Mouse (Mus musculus) gastrocnemius, adult 8-10 months (tissue): ENCODE results near the gene Nr3c2. TPM values are rescaled to one million over a fixed set of nuclear protein-coding genes. Genes with fewer than 3 reads are reported as not detected.

Experiments used
- DNase-seq, 2 experiments: peaks; one replicate each; pipeline ENCODE4 v3.0.0; 2022; ENCODE audit warnings: low spot score in 2 of 2
- total RNA-seq, 4 experiments: library from RNA; stranded (reverse); gene quantifications; 2 replicates each; pipeline ENCODE4 v1.2.4; 2022

Nr3c2 gene
- total RNA-seq, 4 experiments from 2014 or later = 12.7 to 14.8 (median 13.1) TPM

DNA sequence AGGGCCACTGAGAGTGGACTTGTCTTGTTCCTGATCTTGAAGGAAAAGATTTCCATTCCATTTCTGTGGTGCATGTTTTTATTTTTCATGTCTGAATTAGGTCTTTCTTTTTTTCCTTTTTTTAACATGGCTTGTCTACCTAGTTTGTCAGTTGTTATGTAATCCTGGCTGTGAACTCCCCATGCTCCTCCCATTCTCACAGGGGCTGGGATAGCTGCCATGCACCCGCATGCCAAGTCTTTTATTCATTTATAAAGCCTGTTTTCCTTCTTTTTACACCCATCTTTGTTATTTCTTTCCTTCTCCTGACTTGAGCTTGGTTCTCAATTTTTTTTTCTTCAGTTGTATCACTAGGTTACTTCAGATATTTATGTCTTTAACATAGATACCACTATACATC lies 337.5 kb downstream of the Nr3c2 start:
- DNase-seq = peak in 1 of 2 experiments; percentile 40

GRCm38 (mm10) chr8:77239462-77239861 lies 340.2 kb downstream of the Nr3c2 start:
- no peak for DNase-seq

DNA sequence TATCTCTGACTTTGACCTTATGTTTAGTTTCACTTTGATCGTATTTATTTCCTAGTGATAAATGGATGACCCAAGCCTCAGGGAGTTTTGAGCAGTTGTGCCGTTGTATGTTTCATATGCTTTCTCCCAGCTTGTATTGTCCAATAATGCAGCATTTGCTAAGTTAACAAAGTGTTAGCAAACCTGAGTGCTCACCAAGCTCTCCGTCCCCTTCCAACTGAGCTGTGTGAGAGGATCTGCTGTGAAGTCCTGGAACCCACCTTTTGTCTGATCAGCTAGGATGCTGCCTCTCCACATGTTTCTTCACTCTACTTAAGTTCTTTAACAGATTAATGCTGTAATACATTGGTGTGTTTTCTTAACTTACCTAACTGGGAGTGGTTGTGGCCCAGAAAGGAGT lies 342.1 kb downstream of the Nr3c2 start:
- no peak for DNase-seq

DNA sequence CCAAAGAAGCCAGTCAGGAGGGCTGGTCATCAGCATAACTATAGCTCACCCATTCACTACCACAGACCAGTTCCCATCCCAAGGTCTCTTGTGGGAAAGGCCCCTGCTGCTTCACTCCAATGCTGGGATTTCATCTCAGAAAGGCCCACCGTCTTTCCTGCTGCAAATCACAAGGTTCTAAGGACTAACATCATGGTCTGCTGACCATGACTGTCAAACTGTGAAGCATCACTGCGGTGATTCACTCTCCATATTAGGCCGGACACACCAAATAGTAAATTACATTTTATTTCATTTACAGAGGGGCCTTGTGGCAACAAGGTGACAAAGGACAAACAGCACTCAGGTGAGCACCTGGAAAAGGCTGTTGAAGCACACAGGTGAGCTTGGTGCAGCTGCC lies 350.9 kb downstream of the Nr3c2 start:
- no peak for DNase-seq

- no peak for DNase-seq
These were observed 351.9 kb downstream of the Nr3c2 start for GRCm38 (mm10) chr8:77251134-77251533.

GRCm38 (mm10) chr8:77254466-77254865 lies 355.2 kb downstream of the Nr3c2 start:
- DNase-seq = no peak

DNA sequence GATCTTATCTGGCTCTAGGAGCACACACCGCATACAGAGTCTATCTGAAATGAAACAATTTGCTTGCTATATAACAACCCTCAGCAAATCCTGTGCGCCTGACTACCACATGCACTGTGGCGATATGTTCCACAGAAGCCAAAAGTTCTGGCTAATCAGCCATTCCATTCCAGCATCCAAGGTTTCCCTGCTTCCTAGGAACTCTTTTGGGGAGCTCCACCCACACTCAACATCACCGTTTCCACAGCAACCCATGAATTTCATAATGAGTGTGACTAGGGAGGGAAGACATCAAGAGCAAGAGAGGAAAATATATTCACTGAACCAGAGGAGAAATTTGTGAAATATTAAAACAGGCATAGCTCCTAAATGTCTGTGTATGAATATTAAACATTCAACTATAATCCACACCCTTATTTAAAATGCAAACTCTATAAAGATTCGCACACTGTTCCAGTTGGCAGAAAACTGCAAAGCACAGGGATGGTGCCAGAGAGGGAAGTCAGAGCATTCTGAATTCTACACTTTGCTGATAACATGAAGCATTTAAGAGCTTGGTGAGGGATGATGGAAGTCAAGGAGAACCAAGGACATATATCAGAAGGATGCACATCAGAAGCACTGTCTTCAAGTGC lies 357.3 kb downstream of the Nr3c2 start:
- DNase-seq = no peak

DNA sequence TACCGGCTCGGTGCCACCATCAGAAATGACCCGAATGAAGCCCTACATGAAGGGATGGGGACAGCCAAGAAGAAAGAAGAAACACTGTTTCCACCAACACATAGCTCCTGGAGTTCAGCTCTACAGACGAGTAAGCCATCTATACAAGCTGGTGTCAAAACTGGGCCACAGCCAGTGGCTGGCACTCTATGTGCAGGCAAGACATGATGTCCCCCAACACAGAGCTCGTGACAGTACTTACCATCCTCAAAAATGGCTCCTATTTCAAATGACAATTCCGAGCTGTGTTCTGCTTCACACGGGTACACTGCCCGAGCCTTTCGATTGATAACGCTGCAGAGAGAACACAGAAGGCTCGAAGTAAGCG lies 357.8 kb downstream of the Nr3c2 start:
- DNase-seq = no peak

DNA sequence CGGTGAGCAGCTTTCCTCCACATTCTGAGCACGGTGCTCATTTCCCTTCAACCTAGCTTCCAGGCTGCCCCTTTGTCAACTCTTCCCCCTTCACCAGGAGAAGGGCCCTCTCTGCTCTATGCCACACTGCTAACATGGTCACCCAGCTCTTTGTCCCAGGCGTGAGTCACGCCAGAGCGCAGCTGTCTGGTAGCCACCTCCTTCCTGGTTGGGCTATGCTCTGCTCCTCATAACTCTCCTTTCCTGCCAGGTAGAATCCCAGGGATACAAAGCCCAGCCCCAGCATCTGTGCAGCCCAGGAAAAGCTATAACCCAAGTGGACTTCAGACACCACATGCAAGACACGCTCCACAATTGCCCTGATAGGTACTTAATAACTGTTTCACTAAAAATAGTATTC lies 362.0 kb downstream of the Nr3c2 start:
- no peak for DNase-seq

GRCm38 (mm10) chr8:77262216-77263009 lies 363.2 kb downstream of the Nr3c2 start:
- no peak for DNase-seq

DNA sequence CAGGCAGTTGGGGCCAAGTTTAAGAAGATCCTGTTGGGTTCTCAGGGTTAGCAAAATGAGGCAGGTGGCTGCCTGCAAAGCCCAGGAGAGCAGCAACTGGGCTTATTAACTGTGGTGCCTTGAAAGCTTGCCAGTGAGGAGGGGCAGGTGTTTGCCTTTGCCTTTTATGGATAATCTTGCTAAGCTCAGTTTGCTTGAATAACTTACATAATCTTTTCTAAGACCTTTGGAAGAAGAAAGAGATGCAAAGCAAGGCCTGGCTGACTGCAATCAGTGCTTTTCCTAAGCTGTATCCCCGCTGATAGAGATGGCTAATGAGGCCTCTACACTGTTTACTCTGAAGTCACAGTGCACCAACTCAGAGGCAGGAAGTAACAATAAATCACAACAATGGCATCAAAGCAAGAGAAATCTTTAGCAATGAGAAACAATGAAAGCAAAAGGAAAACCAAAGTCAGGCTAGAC lies 368.7 kb downstream of the Nr3c2 start:
- DNase-seq = peak in 1 of 2 experiments; percentile 5

GRCm38 (mm10) chr8:77272136-77272535 lies 372.9 kb downstream of the Nr3c2 start:
- DNase-seq = no peak

GRCm38 (mm10) chr8:77275571-77275970 lies 376.3 kb downstream of the Nr3c2 start:
- no peak for DNase-seq

- peak; percentile 15 to 28 for DNase-seq
These were observed 377.6 kb downstream of the Nr3c2 start for GRCm38 (mm10) chr8:77276827-77277226.

GRCm38 (mm10) chr8:77278246-77278645 lies 379.0 kb downstream of the Nr3c2 start:
- no peak for DNase-seq

DNA sequence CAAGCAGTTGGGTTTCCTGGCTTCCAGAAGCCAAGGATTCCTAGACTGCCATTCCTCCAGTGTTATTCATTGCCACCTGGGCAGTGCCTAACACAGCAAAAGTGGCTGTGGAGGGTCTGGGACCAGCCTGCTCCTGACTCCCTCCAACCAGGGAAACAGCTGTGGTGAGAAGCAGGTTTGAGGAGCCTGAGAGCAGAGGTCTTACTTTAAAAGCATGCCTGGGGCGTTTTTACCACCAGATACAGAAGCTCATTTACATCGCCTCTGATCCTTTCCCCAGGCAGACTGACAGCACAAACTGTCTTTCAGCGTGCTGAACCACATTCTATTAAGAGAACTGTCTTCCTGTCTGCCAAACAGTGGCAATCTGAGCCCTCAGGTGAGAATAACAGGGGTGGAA lies 380.7 kb downstream of the Nr3c2 start:
- DNase-seq = no peak

- no peak for DNase-seq
These were observed 383.5 kb downstream of the Nr3c2 start for GRCm38 (mm10) chr8:77282605-77283236.

GRCm38 (mm10) chr8:77284473-77284872 lies 385.2 kb downstream of the Nr3c2 start:
- DNase-seq = no peak

DNA sequence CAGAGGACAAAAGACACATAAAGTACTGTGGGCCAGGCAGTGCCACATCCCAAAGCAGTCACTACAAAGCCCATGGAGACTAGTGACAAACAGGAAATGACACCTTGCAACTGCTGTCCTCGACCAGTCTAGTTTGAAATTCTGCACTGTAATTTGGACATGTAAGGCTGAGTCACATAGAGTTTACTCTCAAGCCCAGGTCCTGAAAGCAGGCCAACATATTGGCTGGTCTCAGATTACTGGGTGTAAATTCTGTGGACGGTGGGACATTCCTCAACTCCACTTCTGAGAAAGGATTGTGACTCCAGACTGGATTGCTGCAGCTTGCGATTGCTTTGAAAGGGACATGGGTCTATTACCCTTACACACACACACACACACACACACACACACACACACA lies 388.8 kb downstream of the Nr3c2 start:
- no peak for DNase-seq

GRCm38 (mm10) chr8:77288492-77288891 lies 389.2 kb downstream of the Nr3c2 start:
- no peak for DNase-seq

DNA sequence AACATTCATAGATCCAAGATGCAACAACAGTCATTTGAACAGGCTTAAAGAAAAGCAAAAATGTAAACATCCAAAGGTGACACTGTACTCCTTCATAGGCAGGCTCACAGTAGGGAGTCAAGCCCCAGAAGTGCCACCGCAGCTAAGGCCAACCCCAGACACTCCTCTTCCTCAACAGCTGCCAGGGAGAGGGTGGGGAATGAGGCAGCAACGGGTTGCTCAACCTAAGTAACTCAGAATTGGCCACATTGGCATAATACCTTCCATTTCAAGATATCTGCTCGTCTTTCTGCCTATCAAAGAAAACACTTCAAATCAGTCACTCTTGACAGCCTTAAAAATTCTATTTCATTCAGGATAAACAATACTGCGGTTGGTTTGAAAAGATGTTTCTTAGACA lies 392.9 kb downstream of the Nr3c2 start:
- no peak for DNase-seq

- no peak for DNase-seq
These were observed 393.4 kb downstream of the Nr3c2 start for GRCm38 (mm10) chr8:77292649-77293048.
